Mouse (Mus musculus): Measurements from ENCODE around the gene Nme4.
"Not testable (repeated sequence)": the region's sequence is repeated elsewhere in the genome, so short reads cannot be mapped to it uniquely, and the experiment has no call there.

Gene Nme4

DNA sequence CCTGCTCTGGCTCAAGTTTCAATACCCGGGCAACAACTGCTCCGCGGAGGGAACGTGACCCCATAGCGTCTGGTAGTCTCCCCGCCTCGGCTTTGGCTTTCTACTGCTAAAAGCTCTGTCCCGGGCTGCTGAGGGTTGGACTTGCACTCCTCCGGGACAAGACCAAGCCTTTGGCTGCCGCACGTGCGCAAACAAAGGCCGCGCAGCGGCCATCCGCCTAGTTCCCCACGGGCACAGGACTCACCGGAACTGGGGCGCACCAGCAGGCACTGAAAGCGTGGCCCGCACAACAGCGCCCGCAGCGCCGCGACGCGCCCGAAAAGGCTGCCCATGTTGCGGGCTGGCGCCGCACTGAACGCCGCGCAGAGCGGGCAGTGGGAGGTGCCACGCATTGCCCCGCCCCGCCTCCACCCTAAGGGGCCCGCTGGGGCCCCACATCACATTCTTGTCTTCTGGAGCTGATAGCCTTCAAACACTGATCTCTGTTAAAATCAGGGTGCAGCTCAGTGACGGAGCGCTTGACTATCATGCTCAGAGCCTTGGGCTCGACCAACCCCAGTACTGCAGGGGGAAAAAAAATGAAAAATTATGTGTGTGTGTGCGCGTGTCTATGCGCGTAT, at the start of gene Nme4:
Nme4 (minus strand) TSS at position 482 of the 620 bp plus-strand sequence.
- peak; percentile 74 to 84 for DNase-seq (ENCODE audit: low spot score in 2 of 2)

DNA sequence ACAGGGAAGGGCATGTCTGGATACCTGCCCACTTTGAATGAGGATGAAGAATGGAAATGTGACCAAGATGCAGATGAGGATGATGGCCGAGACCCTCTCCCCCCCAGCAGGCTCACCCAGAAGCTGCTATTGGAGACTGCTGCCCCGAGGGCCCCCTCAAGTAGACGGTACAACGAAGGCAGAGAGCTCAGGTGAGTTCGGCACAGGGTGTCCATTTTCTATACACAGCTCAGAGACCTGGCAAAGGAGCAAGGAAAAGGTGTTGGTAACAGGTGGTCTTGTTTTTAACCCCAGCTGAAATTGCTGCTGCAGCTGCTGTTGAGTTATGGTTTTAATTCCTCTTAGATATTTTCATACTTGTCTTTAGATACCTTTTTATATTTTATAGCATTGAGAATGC, 48.0 kb upstream of the Nme4 start:
- DNase-seq (ENCODE audit: low spot score in 2 of 2): no peak

- DNase-seq (ENCODE audit: low spot score in 2 of 2): no peak
These were observed 47.4 kb upstream of the Nme4 start for GRCm38 (mm10) chr17:26142796-26143195.

DNA sequence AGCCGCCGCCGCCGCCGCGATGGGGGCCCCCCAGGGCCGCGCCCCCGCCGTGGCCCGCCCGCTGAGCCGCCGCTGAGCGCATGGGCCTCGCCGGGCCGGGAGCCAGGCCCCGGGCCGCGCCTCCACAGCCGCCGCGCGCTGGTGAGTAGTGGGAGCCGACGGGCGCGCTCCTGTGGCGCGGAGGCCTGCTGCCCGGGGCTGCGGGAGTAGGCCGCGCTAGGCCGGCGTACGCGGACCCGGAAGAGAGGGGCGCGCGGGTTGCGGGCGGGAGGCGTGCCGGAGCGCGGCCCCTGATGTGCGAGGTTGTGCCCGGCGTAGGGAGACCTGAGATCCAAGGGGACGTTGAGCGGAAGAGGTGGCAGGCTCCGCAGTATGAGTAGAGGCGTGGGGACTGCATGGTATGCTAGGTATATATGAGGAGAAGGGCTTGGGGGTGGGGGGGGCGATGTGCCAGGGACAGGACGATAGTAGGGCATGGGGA, 43.5 kb upstream of the Nme4 start:
- peak in 1 of 2 experiments; percentile 81 for DNase-seq (ENCODE audit: low spot score in 2 of 2)

DNA sequence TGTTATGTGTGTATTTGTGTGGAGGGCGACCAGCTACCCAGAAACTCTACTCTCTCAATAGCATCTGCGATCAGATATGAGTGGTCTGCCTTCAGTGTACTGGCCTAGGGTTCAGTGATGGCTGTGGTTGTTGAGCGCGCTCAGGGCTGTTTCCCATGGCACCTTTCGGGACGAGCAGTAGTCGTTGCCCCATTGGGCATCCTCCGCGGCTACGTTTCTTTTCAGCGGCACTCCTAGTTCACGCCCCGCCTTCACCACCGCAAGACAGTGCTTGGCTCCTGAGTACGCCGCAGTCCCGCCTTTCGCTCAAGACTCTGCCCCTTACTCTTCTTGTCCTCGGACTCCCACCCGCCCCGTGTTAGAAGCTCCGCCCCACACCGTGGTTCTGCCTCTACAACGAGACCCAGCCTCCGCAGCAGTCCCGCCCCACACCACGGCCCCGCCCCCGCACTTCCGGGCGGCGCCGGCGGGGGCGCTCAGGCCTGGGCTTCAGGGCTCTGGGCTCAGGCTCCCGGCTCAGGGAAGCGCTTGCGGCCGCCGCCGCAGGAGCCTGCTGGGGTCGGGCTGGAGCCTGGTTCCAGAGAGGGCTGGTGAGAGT, 42.9 kb upstream of the Nme4 start, which contains the start of gene Axin1:
Axin1 (plus strand) TSS at position 450 of the 598 bp plus-strand sequence.
- DNase-seq (ENCODE audit: low spot score in 2 of 2): peak; percentile 93 to 96

DNA sequence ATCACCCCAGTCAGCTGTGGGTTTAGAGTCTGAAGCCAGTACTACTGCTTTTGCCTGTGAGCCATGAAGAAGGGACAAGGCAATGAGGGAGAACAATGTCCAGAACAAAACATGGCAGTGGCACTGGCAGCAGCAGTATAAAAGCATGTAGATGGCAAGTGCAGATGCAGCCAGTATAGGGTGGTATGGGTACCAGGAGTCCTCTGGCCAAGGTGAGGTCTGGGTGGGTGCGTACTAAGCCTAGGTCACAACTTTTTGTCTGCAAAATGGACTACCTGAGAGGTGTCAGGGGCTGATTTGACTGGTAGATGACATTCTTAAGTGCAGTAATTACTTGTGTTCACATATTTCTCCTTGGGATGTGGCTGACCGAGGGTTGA, 42.3 kb upstream of the Nme4 start:
- no peak for DNase-seq (ENCODE audit: low spot score in 2 of 2)

DNA sequence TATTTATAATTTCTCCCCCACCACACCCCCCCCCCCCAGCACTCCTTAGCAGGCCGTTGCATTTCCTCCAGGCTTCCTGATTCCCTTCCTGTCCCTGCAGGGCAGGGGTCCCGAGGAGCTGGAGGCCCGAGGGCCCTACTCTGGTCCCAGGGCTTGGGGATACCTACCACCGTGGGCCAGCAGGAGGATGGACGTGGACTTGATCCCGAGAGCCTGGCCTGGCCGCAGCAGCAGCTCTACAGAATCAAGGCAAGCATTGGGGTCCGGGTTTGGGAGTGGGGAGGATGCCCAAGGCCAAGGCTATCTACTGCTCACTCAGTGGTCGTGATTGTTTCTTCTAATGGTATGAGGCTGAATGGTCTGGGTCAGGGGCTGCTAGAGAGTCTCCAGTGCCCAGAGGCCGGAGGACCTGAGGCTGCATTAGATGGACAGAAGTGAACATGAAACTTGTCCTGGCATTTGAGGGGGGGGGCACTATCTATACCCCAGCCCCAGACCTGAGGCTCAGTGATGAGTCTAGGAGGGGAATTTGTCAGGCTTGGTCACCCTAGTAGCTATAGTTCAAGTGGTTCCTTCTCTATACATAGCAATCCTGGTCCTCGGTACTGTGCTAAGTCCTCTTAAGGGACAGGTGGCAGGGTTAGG, 41.8 kb upstream of the Nme4 start:
- no peak for DNase-seq (ENCODE audit: low spot score in 2 of 2)

GRCm38 (mm10) chr17:26131856-26132853, 36.8 kb upstream of the Nme4 start:
- DNase-seq (ENCODE audit: low spot score in 2 of 2): no peak

DNA sequence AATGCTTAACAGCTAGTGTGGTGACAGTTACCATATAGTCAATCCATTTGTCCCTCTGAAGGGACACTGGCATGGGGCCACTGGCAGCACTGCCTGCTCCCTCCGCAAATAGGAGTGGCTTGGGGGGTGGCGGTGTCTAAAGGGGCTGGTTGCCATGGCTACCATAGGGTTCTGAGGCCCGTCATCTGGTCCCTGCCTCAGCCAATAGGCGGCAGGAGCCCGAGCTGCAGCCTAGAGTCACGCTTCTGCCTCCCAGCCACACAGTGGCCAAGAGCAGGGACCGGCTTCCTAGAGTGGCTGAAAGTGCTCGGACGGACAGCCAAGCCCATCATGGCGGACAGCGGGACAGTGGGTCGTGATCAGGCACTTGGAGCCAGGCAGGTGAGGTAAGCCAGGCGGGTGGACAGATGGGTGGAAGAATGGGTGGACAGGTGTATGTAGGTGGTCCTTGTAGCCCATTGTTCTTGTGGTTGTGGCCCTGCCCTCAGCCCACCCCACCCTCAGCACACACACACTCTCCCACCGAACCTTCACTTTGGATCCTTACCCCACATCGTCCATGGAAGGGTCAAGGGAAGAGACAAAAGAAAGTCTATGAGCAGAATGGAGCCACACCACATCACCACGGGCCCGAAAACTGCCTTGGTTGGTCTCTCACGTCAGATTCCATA, 35.8 kb upstream of the Nme4 start:
- no peak for DNase-seq (ENCODE audit: low spot score in 2 of 2)

- peak in 1 of 2 experiments; percentile 58 for DNase-seq (ENCODE audit: low spot score in 2 of 2)
These were observed 29.8 kb upstream of the Nme4 start for GRCm38 (mm10) chr17:26125226-26125625.

DNA sequence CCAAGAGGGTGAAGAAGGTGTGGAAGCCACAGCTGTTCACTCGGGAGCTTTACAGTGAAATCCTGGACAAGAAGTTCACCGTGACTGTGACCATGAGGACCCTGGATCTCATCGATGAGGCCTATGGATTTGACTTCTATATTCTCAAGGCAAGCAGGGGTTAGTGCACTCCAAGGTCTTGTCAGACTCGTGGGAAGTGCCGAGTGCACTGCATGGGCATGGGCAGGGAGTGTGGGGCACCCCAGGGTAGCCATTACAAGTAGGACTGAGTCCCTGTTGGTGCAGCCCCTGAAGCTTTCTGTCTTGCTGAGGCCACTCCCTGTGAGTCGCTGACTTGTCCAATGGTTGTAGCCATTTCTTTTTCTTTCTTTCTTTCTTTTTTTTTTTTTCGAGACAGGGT, 29.2 kb upstream of the Nme4 start:
- DNase-seq (ENCODE audit: low spot score in 2 of 2): peak in 1 of 2 experiments; percentile 58

GRCm38 (mm10) chr17:26123267-26123684, 27.9 kb upstream of the Nme4 start, which contains the start of gene Mrpl28:
Gene Mrpl28, plus strand, starts transcription at chr17:26123500.
- peak; percentile 87 to 93 for DNase-seq (ENCODE audit: low spot score in 2 of 2)

DNA sequence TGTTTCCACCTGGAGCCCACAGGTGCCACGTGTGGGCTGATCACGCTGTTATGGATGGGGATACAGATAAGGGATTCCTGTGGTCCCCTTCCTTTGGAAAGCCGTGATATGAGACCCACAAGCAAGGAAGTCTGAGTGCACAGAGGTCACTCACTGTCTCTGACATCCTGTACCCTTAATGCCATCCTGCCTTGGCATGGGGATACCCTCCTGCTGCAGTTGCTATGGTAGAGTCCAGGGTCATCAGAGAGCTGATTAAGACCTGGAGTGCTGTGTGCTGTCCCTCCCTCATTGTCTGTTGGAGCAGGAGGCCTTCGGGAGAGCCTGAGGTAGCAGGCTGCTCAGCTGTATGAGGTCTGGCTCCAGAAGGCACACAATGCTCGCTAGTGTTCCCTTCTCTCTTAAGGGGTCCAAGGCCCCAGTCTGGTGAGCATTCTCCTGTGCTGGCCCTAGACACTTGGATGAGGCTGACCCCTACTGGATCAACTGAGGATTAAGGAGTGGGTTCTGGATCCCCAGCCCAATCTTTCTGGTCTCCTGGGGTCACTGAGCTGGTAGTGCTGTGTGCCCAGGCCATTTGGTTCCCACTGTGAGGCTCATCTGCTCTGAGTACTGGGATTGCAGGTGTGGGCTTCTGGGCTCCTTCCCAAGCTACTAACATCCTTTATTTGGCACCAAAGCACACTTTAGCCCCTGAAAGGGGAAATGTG, 27.2 kb upstream of the Nme4 start:
- no peak for DNase-seq (ENCODE audit: low spot score in 2 of 2)

GRCm38 (mm10) chr17:26119766-26120710, 24.6 kb upstream of the Nme4 start:
- DNase-seq (ENCODE audit: low spot score in 2 of 2): peak; percentile 59 to 82

- no peak for DNase-seq (ENCODE audit: low spot score in 2 of 2)
These were observed 21.3 kb upstream of the Nme4 start for GRCm38 (mm10) chr17:26116503-26117258.

DNA sequence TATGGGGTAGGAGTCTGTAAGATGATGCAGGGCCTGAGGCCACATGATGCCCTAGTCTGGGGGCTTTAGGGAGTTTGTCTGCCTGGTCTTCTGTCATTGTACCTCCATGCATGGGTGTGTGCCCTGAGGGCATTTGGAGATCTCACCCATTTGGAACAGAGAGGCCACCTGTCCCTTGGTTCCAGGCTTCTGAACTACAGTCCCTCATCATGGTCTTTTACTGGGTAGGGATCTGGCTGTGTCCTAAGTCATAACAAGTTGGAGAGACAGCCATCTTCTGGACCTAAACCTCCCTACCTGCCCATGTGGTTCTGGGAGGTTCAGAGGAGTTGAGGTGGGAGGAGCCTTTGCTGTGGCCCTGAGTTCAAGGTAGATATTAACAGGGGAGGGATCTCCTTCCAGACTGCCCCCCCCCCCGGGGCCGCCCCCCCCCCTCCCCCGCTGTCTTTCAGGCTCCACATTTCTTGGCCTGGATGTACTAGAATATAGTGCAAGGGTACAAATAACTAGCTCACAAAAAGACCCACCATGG, 20.6 kb upstream of the Nme4 start:
- no peak for DNase-seq (ENCODE audit: low spot score in 2 of 2)

DNA sequence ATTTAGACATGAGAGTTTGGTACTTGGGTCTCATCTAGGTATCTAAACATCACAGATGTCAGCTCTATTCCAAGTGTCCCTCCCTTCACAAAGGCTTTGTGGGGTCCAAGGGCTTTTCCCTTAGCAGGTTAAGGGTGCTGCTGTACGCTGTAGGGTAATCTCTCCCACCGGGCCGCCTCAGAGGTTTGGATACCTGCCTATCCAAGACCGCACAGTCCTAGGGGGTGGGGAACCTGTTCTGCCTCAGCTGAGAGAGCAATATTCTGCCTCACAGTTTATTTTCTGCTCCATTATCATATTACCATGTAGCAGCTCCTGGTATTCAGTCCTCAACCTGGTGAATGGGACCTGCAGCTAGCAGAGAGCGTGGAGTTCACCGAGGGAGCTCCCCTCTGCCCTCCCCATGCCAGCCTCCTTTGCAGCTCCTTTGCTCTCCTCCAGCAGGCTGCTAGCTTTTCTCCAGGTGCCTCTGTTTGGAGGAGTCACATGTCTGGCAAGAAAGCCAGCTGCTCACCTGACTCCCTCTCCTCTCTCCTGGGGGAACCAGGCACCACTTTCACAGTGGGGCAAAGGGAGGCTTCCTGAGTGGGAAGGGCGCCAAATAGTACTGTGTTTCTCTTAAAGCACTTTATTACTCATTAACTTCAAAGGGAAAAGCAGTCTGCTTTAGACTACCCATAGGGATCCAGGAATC, 19.9 kb upstream of the Nme4 start:
- DNase-seq (ENCODE audit: low spot score in 2 of 2): peak in 1 of 2 experiments; percentile 48

- not testable (repeated sequence) for DNase-seq (ENCODE audit: low spot score in 2 of 2)
These were observed 19.1 kb upstream of the Nme4 start for GRCm38 (mm10) chr17:26114461-26114860.
